Mouse (Mus musculus) cerebellum, adult 2 months (tissue): ENCODE data around the gene Shf.

Source experiments
- CTCF ChIP-seq: fragments of 200-500 bp; IDR thresholded peaks from 2 replicates; pipeline ENCODE4 v1.5.1; 2011; ENCODE audit warnings: low read depth, mild to moderate bottlenecking, control low read depth, low read length, moderate library complexity, borderline replicate concordance; ENCODE audit not compliant: insufficient read depth
- POLR2A ChIP-seq: fragments of 200-500 bp; IDR thresholded peaks from 2 replicates; pipeline ENCODE4 v1.6.1; 2011; ENCODE audit warnings: low read length, control low read depth, borderline replicate concordance; ENCODE audit not compliant: insufficient read depth

DNA sequence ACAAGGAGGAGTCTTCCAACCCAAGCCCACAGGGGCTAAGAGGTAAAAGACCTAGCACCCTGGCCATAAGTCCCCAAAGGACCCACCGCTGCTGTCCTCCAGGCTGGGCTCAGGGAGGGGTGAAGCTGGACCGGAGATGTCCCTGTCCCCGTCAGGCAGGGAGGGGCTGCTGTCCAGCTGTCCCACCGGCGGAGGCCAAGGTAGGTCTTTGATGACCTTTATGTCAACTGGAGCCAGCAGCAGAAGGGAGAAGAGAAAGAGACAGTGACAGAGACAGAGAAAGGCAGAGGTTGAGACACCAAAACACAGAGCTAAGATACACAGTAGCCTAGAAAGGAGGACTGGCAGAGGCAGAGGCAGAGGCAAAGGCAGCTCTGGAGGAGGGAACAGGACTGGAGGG lies 13.6 kb downstream of the Shf start:
- TF ChIP-seq CTCF (no peak), POLR2A (no peak)
